Mouse (Mus musculus): ENCODE data around the gene Lrrc36.
A peak's percentile ranks its signal among the peaks of the same experiment; 100 is the strongest.

Lrrc36 gene

GRCm38 (mm10) chr8:105484392-105484791 lies 71.0 kb downstream of the Lrrc36 start:
- peak; percentile 87 to 90 for DNase-seq

GRCm38 (mm10) chr8:105488082-105488481 lies 74.7 kb downstream of the Lrrc36 start:
- no peak for DNase-seq

DNA sequence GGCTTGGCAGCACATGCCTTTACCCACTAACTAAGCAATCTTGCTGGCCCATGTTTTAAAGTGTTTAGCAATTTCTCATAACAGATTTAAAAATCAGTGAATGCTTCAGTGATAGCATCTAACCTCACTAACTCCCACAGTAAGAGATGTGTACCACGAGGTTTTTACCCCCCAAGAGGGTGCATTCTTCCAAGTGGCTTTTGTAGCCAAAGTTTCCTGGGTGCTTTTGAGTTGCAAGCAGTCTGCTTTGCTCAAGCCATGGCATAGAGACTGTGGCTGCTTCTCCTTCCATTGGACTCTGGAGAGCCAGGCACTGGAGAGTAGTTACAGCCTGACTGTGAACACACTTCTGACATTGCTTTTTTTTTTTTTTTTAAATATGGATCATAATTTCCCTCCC lies 75.9 kb downstream of the Lrrc36 start:
- no peak for DNase-seq

GRCm38 (mm10) chr8:105493495-105493894 lies 80.1 kb downstream of the Lrrc36 start:
- no peak for DNase-seq

DNA sequence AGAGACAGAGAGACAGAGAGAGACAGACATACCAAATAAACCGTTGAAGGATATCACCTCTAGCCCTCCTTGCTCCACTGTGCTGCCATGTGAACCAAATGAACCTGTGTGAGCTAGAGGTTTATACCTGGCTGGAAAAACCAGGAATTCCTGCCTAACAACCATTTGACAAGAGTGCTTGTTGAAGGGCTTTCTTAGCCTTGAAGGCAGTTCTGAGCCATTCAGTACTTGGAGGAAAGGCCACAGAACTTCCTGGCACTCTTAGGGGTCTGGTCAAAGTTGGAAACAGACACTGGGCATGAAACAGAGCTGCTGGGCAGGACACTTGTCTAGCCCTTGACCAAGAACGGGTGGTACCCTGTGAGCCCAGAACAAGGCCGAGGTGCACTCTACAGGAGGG lies 81.2 kb downstream of the Lrrc36 start:
- no peak for DNase-seq

DNA sequence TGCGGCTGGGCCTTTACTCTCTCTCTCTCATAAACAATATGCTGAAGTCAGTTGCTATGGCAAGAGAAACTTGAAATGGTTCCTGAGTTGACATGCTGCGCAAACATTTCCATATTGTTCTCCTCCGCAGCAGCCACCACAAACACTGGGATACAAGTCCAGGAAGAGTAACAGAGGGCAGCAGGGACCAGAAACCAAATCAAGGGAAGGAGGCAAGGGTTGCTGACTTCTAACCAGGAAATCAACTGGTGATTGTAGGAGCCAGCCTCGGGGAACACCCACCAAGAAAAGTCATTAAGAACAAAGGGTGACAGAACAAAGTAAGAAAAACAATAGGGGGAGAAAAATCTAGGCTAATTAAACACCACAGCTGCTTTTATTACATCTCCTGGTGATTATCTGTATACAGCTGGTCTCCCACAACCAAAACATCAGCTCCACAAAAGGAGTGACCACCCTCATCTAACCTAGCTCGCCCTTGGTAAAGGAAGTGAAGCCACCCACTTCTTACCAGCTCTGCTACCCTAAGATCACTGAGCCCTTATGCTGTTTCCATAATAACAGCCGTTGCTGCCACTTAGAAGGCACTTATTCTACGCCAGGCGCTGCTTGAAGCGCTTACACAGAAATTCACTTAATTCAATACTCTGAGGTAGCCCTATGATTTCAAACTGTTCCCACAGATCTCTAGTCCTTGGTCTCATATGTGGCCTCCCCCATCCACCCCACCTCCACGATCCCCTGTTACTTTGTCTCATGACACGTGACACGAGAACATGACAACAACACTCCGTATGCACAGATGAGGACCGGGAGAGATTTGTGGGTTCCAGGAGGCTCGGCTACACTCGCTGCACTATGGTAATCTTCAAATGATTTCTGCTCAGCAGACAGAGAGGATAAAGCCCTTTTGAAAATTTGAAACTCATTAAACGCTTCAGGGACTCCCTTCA lies 82.3 kb downstream of the Lrrc36 start:
- no peak for DNase-seq

- peak; percentile 90 to 95 for DNase-seq
Observed at GRCm38 (mm10) chr8:105496439-105497180, 83.2 kb downstream of the Lrrc36 start, which contains the start of gene Zdhhc1. TSS of gene Zdhhc1 (minus strand) at chr8:105496902.

GRCm38 (mm10) chr8:105499787-105500186 lies 86.4 kb downstream of the Lrrc36 start:
- no peak for DNase-seq

DNA sequence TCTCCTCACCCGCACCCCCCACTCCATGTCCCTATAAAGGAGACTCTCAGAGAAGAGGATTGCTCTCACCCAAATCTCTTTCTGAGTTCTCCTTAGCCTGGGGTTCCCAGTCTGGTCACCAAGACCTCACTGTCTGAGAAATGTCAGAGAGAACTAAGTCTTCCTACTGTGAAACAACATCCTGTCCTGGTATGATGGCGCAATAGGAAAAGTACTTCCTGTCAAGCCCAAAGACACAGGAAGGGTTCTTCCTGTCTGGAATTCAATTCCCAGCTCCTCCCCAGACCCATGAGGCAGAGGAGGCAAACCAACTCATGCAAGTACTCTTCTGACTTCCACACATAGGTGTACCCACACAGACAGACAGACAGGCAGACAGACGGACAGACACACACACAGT lies 91.2 kb downstream of the Lrrc36 start:
- peak in 1 of 2 experiments; percentile 66 for DNase-seq

- DNase-seq: no peak
Observed at GRCm38 (mm10) chr8:105506977-105507376, 93.6 kb downstream of the Lrrc36 start.

- no peak for DNase-seq
Observed at GRCm38 (mm10) chr8:105508758-105509157, 95.4 kb downstream of the Lrrc36 start.

- no peak for DNase-seq
Observed at GRCm38 (mm10) chr8:105509997-105510735, 96.8 kb downstream of the Lrrc36 start.
